Mouse (Mus musculus) adrenal gland (tissue): ENCODE data around the gene Prpf8.

Experiments used
- intact Hi-C: fragments of 180-260 bp; cut with DNase I; formaldehyde crosslinking; loops from one replicate; pipeline ENCODE4 v1.15.1; 2025

Prpf8 gene

GRCm38 (mm10) chr11:75459141-75459711, 27.4 kb upstream of the Prpf8 start:
- intact Hi-C loops = no loop called here

GRCm38 (mm10) chr11:75459751-75460102, 26.9 kb upstream of the Prpf8 start:
- intact Hi-C loops = no loop called here

GRCm38 (mm10) chr11:75460103-75460843, 26.3 kb upstream of the Prpf8 start:
- intact Hi-C loops = no loop called here

GRCm38 (mm10) chr11:75460844-75461742, 25.5 kb upstream of the Prpf8 start, which contains the start of gene Tlcd2:
Gene Tlcd2 (plus strand): TSS chr11:75461715.
- intact Hi-C loops = no loop called here

- intact Hi-C loops = no loop called here
Observed at GRCm38 (mm10) chr11:75461743-75462252, 24.8 kb upstream of the Prpf8 start.

- intact Hi-C loops = no loop called here
Observed at GRCm38 (mm10) chr11:75462253-75462783, 24.3 kb upstream of the Prpf8 start.

- intact Hi-C loops = no loop called here
Observed at GRCm38 (mm10) chr11:75462865-75463336, 23.7 kb upstream of the Prpf8 start.

- intact Hi-C loops = no loop called here
Observed at GRCm38 (mm10) chr11:75463624-75464023, 23.0 kb upstream of the Prpf8 start.

GRCm38 (mm10) chr11:75464417-75464816, 22.2 kb upstream of the Prpf8 start:
- intact Hi-C loops = no loop called here

GRCm38 (mm10) chr11:75465051-75465450, 21.6 kb upstream of the Prpf8 start:
- intact Hi-C loops = no loop called here

- intact Hi-C loops = no loop called here
Observed at GRCm38 (mm10) chr11:75466731-75467505, 19.7 kb upstream of the Prpf8 start.

GRCm38 (mm10) chr11:75467512-75468215, 19.0 kb upstream of the Prpf8 start:
- intact Hi-C loops = no loop called here

GRCm38 (mm10) chr11:75468410-75468809, 18.2 kb upstream of the Prpf8 start:
- intact Hi-C loops = no loop called here

- intact Hi-C loops = no loop called here
Observed at GRCm38 (mm10) chr11:75469261-75469660, 17.4 kb upstream of the Prpf8 start.

- intact Hi-C loops = no loop called here
Observed at GRCm38 (mm10) chr11:75470675-75471074, 15.9 kb upstream of the Prpf8 start.

GRCm38 (mm10) chr11:75472469-75473081, 14.0 kb upstream of the Prpf8 start:
- intact Hi-C loops = no loop called here

GRCm38 (mm10) chr11:75473376-75473775, 13.2 kb upstream of the Prpf8 start:
- intact Hi-C loops = no loop called here

GRCm38 (mm10) chr11:75486192-75486591, 424 bp upstream of the Prpf8 start:
- intact Hi-C loops = no loop called here

GRCm38 (mm10) chr11:75487496-75487895, 880 bp downstream of the Prpf8 start:
- intact Hi-C loops = no loop called here
